Mouse (Mus musculus) stomach, postnatal 0 days (tissue): Measurements from ENCODE around the gene Git1. TPM values are rescaled to one million over a fixed set of nuclear protein-coding genes. Genes with fewer than 3 reads are reported as not detected.

Experiments used
- ATAC-seq: fragments of 200-750 bp; cut with Nextera tagmentation; 2 replicates; pipeline ENCODE4 v1.8.0; 2017; ENCODE audit not compliant: low FRiP score, low TSS enrichment
- DNase-seq: peaks from one replicate; pipeline ENCODE4 v3.0.0-alpha.2; 2016; ENCODE audit warnings: low spot score
- H3K27ac ChIP-seq: fragments of 300-500 bp; sonication (generic); replicated peaks from 2 replicates; pipeline ENCODE4 v1.5.1; 2014; ENCODE audit warnings: mild to moderate bottlenecking, control low read depth
- H3K27me3 ChIP-seq: fragments of 300-500 bp; sonication (generic); 2 replicates; pipeline ENCODE4 v1.6.1; 2014; ENCODE audit warnings: low read length; ENCODE audit not compliant: control insufficient read depth, insufficient read depth
- H3K36me3 ChIP-seq: fragments of 300-500 bp; sonication (generic); 2 replicates; pipeline ENCODE4 v1.6.1; 2014; ENCODE audit warnings: low read length, mixed read lengths; ENCODE audit not compliant: control insufficient read depth, insufficient read depth
- H3K4me1 ChIP-seq: fragments of 300-500 bp; sonication (generic); replicated peaks from 2 replicates; pipeline ENCODE4 v1.6.1; 2014; ENCODE audit warnings: antibody characterized with exemption; ENCODE audit not compliant: control insufficient read depth, insufficient read depth
- H3K4me2 ChIP-seq: fragments of 300-500 bp; sonication (generic); replicated peaks from 2 replicates; pipeline ENCODE4 v1.6.1; 2014; ENCODE audit warnings: low read depth, mild to moderate bottlenecking, control low read depth, moderate library complexity
- H3K4me3 ChIP-seq: fragments of 300-500 bp; sonication (generic); 2 replicates; pipeline ENCODE4 v1.5.1; 2014; ENCODE audit warnings: low read depth, low read length, control low read depth
- H3K9ac ChIP-seq: fragments of 300-500 bp; sonication (generic); 2 replicates; pipeline ENCODE4 v1.6.1; 2014; ENCODE audit warnings: mild to moderate bottlenecking, low read length, control low read depth, mixed read lengths
- H3K9me3 ChIP-seq: fragments of 300-500 bp; sonication (generic); 2 replicates; pipeline ENCODE4 v1.6.1; 2016; ENCODE audit warnings: low read length; ENCODE audit not compliant: control insufficient read depth
- CTCF ChIP-seq: IDR thresholded peaks from 2 replicates; pipeline ENCODE4 v1.5.1; 2016; ENCODE audit warnings: antibody characterized with exemption, low read depth, mild to moderate bottlenecking, moderate library complexity
- EP300 ChIP-seq: optimal IDR thresholded peaks from 2 replicates; pipeline ENCODE3; 2016; ENCODE audit warnings: antibody characterized with exemption
- WGBS: fragments of 180-500 bp; shearing (Covaris S2); extraction: QIAGEN DNeasy Blood & Tissue Kit; methylation state at CpG from one replicate; pipeline ENCODE4 v1.1.7; 2014; 5-methylcytosine and 5-hydroxymethylcytosine counted together
- polyA plus RNA-seq: library from polyadenylated mRNA; unstranded; fragments of >200 nt; fragmentation: Nextera tagmentation; extraction: Ambion mirVana; gene quantifications from 2 replicates; pipeline ENCODE4 v1.2.1, GENCODE M21; 2015

Gene Git1
- polyA plus RNA-seq, 1 experiment from 2014 or later = 5.9 TPM

GRCm38 (mm10) chr11:77455770-77456510, 37.4 kb upstream of the Git1 start:
- 86% methylated on average over 9 of the region's 9 CpGs for WGBS
- ATAC-seq (no peak), DNase-seq (no peak)
- Histone ChIP-seq H3K9me3 (no peaks in the 10 kb centered on the region), H3K4me2 (no peak overlapping the region), H3K36me3 (peaks cover 8% of the 10 kb centered on the region; the same call in 1 of the 2 replicates), H3K9ac (no peak overlapping the region), H3K4me1 (no peaks in the 10 kb centered on the region), H3K27me3 (no peaks in the 10 kb centered on the region), H3K27ac (no peak overlapping the region), H3K4me3 (no peak overlapping the region)
- TF ChIP-seq CTCF (no peak), EP300 (no peak)

- WGBS = 45% methylated on average over 6 of the region's 6 CpGs
- Histone ChIP-seq H3K4me1 (peaks cover 1% of the 10 kb centered on the region; the same call in 1 of the 2 replicates), H3K27me3 (no peaks in the 10 kb centered on the region), H3K4me3 (no peak overlapping the region), H3K9ac (no peak overlapping the region), H3K27ac (no peak overlapping the region), H3K4me2 (no peak overlapping the region), H3K36me3 (peaks cover 8% of the 10 kb centered on the region; the same call in 1 of the 2 replicates), H3K9me3 (no peaks in the 10 kb centered on the region)
- no peak for ATAC-seq
- no peak for DNase-seq
- no peak for TF ChIP-seq CTCF
- TF ChIP-seq EP300 = no peak
Observed at GRCm38 (mm10) chr11:77456866-77457265, 36.5 kb upstream of the Git1 start.

GRCm38 (mm10) chr11:77461856-77462255, 31.5 kb upstream of the Git1 start:
- no peaks in the 10 kb centered on the region for H3K27me3 ChIP-seq
- ATAC-seq (no peak), DNase-seq (no peak)
- TF ChIP-seq CTCF (no peak), EP300 (no peak)
- peak overlapping the region; percentile 51 for H3K4me3 ChIP-seq
- peak overlapping the region; percentile 98 for H3K4me2 ChIP-seq
- no peaks in the 10 kb centered on the region for H3K9me3 ChIP-seq
- H3K27ac ChIP-seq = no peak overlapping the region
- no peaks in the 10 kb centered on the region for H3K36me3 ChIP-seq
- H3K4me1 ChIP-seq = peaks cover 3% of the 10 kb centered on the region; the same call in 1 of the 2 replicates
- WGBS = 5% methylated on average over 6 of the region's 6 CpGs
- peak overlapping the region; percentile 53 for H3K9ac ChIP-seq

- peak within 1 kb of the TSS; percentile 53 for H3K9ac ChIP-seq
Observed at GRCm38 (mm10) chr11:77462283-77463100, 30.9 kb upstream of the Git1 start, which contains the start of gene Coro6. Gene Coro6, plus strand, starts transcription at chr11:77462411.

GRCm38 (mm10) chr11:77463101-77463445, 30.3 kb upstream of the Git1 start:
- WGBS = 45% methylated on average over 8 of the region's 8 CpGs
- Histone ChIP-seq H3K4me3 (peak overlapping the region; percentile 51), H3K4me1 (peaks cover 3% of the 10 kb centered on the region; the same call in 1 of the 2 replicates), H3K9ac (no peak overlapping the region; the same call in 1 of the 2 replicates), H3K4me2 (peak overlapping the region; percentile 98), H3K36me3 (no peaks in the 10 kb centered on the region), H3K9me3 (no peaks in the 10 kb centered on the region), H3K27me3 (no peaks in the 10 kb centered on the region), H3K27ac (no peak overlapping the region)
- DNase-seq (no peak), ATAC-seq (no peak)
- TF ChIP-seq EP300 (no peak), CTCF (no peak)

More at GRCm38 (mm10) chr11:77462283-77463100, 30.9 kb upstream of the Git1 start, which contains the start of gene Coro6:
- H3K9me3 ChIP-seq = no peaks in the 10 kb centered on the region
- no peaks in the 10 kb centered on the region for H3K36me3 ChIP-seq
- peak; percentile 74 for ATAC-seq
- peak within 1 kb of the TSS; percentile 98 for H3K4me2 ChIP-seq
- H3K27me3 ChIP-seq = no peaks in the 10 kb centered on the region
- 1% methylated on average over 63 of the region's 73 CpGs for WGBS
- H3K27ac ChIP-seq = no peak within 1 kb of the TSS
- H3K4me1 ChIP-seq = peaks cover 3% of the 10 kb centered on the region; the same call in 1 of the 2 replicates
- peak within 1 kb of the TSS; percentile 51 for H3K4me3 ChIP-seq
- peak; percentile 85 for DNase-seq
- TF ChIP-seq EP300 (no peak), CTCF (no peak)
